Mouse (Mus musculus): Measurements from ENCODE around the gene Prkcb.

DNA sequence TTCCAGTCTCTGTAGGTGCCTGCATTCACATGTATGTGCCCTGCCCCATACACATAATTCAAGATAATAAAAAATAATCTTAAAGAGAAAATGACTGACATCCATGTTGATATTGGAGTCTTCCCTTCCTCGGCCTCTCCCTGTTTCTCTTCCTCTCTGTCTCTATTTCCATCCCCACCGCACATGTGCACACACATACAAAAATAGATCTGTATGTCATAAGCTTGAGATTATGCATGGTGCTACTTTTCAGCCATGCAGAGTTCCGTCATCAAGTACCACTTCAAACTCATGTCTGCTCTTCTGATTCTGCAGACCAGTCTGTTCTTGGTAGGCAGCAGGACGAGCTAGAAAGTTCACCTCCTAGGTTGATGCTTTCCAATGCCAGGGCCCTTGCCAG is 6.8 kb downstream of the Prkcb start:
- TF ChIP-seq GATA1 (IDR thresholded peaks at IDR 0.05; ENCODE audit: borderline replicate concordance, low read length): no peak
- TF ChIP-seq FLI1 (IDR thresholded peaks at IDR 0.05; ENCODE audit: low read length): no peak

Measured in megakaryocyte, embryonic 14.5 days (primary cell).